Mouse (Mus musculus) adrenal gland, adult 8-10 months (tissue): ENCODE results near the gene Lsm4. TPM values are rescaled to one million over a fixed set of nuclear protein-coding genes. Genes with fewer than 3 reads are reported as not detected.

ENCODE experiments used
- DNase-seq: peaks from one replicate; pipeline ENCODE4 v3.0.0; 2022
- total RNA-seq, 4 experiments: library from RNA; stranded (reverse); gene quantifications; 2 replicates each; pipeline ENCODE4 v1.2.4; 2022

Gene Lsm4
- total RNA-seq, 4 experiments from 2014 or later = 81.4 to 101 (median 86.6) TPM

GRCm38 (mm10) chr8:70679404-70679803 lies 6.4 kb downstream of the Lsm4 start:
- DNase-seq = no peak

GRCm38 (mm10) chr8:70680039-70680438 lies 7.0 kb downstream of the Lsm4 start:
- no peak for DNase-seq

GRCm38 (mm10) chr8:70681410-70681809 lies 8.4 kb downstream of the Lsm4 start:
- DNase-seq = no peak

- peak; percentile 87 for DNase-seq
These were observed 9.1 kb downstream of the Lsm4 start for GRCm38 (mm10) chr8:70682193-70682592.

GRCm38 (mm10) chr8:70682692-70683091 lies 9.6 kb downstream of the Lsm4 start:
- DNase-seq = no peak

- no peak for DNase-seq
These were observed 11.2 kb downstream of the Lsm4 start for GRCm38 (mm10) chr8:70684291-70684690.

GRCm38 (mm10) chr8:70687576-70687975 lies 14.5 kb downstream of the Lsm4 start:
- peak; percentile 91 for DNase-seq

GRCm38 (mm10) chr8:70688136-70688535 lies 15.1 kb downstream of the Lsm4 start:
- DNase-seq = no peak

GRCm38 (mm10) chr8:70689892-70690390 lies 16.9 kb downstream of the Lsm4 start:
- DNase-seq = no peak

- DNase-seq = no peak
These were observed 18.2 kb downstream of the Lsm4 start for GRCm38 (mm10) chr8:70691230-70691629.

GRCm38 (mm10) chr8:70691727-70692231 lies 18.7 kb downstream of the Lsm4 start:
- no peak for DNase-seq

GRCm38 (mm10) chr8:70693636-70694035 lies 20.6 kb downstream of the Lsm4 start:
- DNase-seq = no peak

GRCm38 (mm10) chr8:70695318-70696018 lies 22.4 kb downstream of the Lsm4 start:
- DNase-seq = no peak

GRCm38 (mm10) chr8:70696019-70696885 lies 23.2 kb downstream of the Lsm4 start:
- DNase-seq = no peak

GRCm38 (mm10) chr8:70696946-70697345 lies 23.9 kb downstream of the Lsm4 start:
- DNase-seq = no peak

GRCm38 (mm10) chr8:70697366-70698250 lies 24.6 kb downstream of the Lsm4 start:
- no peak for DNase-seq

GRCm38 (mm10) chr8:70698310-70699109 lies 25.5 kb downstream of the Lsm4 start, which contains the start of gene Jund:
Gene Jund (plus strand): TSS chr8:70698949.
- peak; percentile 98 for DNase-seq

GRCm38 (mm10) chr8:70699116-70699833 lies 26.2 kb downstream of the Lsm4 start:
- peak; percentile 55 for DNase-seq

GRCm38 (mm10) chr8:70699834-70700554 lies 26.9 kb downstream of the Lsm4 start:
- peak; percentile 83 for DNase-seq

- DNase-seq = peak; percentile 87
These were observed 27.5 kb downstream of the Lsm4 start for GRCm38 (mm10) chr8:70700555-70700922.
